Mouse (Mus musculus): Measurements from ENCODE around the gene Foxf1. TPM values are rescaled to one million over a fixed set of nuclear protein-coding genes. Genes with fewer than 3 reads are reported as not detected.

Gene Foxf1
- polyA plus RNA-seq (2017; shearing (Covaris generic)): under 1 TPM in 1 of 2 experiments, not detected in 1; 0.22 TPM

DNA sequence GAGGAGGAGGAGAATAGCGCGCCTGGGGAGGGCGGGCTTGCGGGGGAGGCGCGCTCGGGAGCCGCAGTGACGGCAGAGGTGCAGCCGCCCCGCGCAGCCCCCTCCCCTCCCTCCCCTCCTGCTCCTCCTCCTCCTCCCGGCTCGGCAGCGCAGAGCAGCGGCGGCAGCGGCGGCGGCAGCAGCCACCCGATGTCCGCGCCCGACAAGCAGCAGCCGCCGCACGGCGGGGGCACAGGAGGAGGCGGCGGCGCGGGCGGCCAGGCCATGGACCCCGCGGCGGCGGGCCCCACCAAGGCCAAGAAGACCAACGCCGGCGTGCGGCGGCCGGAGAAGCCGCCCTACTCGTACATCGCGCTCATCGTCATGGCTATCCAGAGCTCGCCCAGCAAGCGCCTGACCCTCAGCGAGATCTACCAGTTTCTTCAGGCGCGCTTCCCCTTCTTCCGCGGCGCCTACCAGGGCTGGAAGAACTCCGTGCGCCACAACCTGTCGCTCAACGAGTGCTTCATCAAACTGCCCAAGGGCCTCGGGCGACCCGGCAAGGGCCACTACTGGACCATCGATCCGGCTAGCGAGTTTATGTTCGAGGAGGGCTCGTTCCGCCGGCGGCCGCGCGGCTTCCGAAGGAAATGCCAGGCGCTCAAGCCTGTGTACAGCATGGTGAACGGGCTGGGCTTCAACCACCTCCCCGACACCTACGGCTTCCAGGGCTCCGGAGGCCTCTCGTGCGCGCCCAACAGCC lies at the start of gene Foxf1:
TSS of gene Foxf1 (plus strand) at position 177 of the 742 bp plus-strand sequence.
- ATAC-seq: no peak

DNA sequence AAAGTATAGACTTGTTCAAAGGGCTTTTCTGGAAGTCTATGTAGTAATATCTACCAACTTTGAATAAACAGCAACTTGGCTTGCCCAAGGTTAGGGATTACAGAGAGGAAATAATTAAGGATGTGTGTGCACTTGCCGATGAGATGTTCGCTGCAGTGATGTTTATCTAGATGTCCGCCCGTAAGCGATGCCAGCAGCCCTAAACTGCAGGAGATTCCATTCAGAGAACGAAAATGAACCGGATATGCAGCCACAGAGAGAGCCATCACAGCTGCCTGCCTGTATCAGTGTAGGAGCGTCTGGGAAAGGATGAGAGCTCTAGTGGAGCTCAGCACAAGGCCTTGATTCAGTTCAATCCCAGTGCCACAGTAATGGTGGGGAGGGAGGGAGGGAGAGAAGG lies 48.6 kb upstream of the Foxf1 start:
- no peak for ATAC-seq

DNA sequence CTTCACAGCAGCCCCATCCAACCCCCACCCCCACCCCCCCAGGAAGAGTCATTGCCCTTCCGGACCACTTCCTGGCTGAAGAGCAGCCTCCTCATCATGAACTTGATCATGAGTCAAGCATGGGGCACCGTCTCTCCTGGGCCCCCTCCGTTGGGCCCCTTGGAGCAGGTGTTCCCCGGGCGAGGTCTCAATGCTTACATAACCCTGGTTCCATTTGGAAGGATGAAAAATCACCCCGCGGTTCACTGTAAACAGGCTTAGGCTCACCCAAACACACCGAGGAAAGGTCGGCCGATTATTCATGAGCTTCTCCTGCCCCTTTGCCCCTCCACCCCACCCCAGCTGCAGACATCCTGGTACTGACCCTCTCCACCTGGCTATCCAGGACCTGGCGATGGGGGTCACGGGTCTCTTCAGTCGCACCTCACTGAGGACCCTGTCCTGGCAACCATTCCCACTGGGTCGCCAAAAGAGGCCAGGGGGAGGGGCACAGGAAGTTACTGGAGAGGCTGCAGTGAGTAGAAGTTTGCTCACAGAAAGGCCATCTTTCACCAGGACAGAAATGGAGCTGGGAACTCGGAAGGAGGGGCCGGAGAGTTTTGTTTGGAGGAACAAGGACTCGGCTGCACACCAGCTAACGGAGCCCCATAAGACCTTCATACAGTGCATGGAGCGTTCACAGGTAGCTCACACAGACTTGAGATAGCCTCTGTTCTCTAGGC lies 40.3 kb upstream of the Foxf1 start:
- no peak for ATAC-seq

DNA sequence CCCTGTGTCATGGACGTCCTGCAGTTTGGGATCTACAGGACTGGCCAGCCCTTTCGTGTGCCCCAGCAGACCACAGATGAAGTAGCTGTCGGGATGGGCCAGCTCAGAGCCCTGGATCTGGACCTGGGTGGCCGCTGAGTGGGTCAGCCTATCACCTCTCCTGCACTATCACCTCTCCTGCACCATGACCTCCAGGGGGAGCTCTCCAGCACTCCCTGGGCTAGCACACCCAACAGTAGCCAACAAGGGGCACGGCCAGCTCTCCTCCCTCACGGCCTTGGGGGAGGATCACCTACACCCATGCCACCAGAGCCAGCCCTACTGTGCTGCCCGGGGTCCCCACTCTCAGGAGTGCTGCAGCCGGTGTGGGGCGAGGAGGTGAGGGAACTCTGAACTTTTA lies 36.7 kb upstream of the Foxf1 start:
- ATAC-seq: no peak

DNA sequence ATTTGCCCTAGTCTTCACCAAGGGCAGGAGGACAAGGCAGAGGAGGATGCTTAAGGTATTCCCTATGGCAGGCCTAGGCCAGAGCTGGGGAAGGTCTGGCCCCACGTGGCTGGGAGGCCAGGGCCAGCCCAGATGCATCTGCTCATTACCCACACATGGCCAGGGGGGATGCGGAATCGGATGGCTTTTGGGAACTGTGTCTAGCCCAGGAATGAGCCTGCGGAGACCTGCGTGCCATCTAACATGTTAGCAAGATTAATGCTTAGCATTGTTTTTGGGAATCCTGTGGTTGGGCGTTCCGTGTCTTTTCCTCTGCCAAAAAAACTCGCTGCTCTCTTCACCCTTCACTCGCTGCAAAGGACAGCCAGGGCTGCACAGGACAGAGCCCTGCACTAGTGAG lies 26.1 kb upstream of the Foxf1 start:
- no peak for ATAC-seq

DNA sequence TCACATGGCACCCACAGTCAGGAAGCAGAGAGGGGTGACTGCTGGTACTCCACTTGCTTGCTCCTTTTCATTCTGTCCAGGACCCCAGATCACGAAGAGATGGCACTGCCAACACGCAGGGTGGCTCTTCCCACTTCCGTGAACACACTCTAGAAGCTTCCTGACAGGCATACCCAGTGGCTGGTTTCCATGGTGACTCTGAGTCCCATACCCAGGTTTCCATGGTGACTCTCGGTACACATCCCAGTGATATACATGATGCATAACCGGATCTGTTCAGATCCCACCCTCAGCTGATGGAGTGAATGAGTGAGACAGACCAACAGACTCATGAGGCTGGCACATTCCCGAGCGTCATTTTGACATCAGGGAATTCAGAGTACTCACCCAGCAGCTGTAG lies 25.1 kb upstream of the Foxf1 start:
- ATAC-seq: no peak

DNA sequence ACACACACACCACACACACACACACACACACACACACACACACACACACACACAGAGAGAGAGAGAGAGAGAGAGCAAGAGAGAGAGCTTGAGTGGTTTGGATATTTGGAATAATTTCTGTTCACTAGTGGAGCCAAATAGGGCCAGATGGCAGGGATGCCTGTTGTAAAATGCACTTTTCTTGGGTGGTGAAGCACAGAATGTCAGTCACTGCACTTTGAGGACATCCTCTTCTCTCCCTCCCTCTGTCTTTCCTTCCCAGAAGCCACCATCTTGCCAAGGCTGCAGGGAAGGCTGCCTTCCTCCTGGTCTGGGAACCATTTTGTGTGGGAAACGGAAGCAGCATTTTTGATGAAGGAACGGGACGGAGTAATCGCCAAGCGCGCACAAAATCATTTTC lies 21.7 kb upstream of the Foxf1 start:
- no peak for ATAC-seq

DNA sequence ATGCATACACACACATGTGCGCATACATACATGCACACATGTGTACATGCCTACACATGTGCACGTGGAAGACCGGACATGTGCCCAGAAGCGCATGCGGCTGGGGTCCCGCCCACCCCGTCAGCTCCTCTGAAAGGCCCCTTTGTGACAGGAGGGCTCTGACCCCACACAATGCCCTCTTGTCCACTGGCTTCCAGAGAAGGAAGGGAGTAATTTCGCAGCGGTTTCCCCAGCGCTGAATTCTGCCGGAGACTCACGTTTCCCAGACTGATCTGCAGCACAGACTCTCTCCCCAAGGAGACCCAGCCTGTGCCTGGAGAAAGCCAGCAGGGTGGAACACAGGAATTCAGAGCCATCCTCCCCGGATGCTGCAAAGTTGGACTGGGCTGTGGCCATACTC lies 20.5 kb upstream of the Foxf1 start:
- ATAC-seq: no peak

DNA sequence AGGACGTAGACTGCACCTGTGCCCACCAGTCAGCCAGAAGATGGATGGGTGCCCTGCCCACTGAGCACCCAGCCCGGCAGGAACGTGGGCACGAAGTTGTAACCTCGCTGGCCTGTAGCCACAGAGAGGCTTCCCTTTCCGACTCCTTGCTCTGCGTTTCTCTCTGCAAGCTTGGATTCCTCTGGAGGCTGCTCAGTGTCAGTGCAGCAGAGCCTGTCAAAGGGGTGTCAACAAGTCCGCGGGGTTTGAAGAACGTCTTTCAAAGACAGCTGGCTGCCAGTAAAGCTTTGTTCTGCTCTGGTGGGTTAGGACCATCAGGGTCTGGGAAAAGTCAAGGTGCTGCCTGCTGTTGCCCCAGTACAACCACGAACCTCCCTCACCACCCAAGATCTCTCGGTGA lies 12.7 kb upstream of the Foxf1 start:
- ATAC-seq: no peak

DNA sequence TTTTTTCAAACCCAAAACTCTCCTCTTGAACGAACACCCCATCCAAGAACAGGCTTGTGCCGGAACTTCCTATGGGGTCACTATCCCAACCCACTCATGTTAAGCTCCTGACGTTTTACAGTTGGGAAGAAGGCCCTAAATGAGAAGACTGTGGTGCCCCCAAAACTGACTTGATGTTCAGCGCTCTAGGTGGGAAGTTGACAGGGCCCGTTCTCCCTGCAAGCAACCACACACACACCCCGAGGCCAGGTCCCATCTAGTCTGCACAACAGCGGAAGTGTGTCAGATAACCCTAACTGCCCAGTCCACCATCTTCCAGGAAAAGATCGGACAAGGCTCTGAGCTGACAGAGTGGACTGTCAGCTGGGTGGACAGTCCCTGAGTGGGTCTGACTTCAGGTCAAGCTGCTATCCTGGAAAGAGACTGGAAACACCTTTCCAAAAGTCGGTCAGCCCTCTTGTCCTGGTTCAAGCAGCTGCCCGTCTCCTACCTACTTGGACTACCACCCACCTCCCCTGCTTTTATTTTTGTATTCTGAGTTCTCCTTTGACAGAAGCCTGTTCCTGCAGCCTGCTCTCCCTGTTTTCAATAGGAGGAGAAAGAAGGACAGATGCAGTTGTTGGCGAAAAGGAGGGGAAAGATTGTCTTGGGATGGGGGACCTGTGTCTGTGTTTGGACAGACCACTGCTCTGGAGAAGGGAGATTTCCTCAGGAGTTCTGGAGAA lies 11.6 kb upstream of the Foxf1 start:
- ATAC-seq: no peak

DNA sequence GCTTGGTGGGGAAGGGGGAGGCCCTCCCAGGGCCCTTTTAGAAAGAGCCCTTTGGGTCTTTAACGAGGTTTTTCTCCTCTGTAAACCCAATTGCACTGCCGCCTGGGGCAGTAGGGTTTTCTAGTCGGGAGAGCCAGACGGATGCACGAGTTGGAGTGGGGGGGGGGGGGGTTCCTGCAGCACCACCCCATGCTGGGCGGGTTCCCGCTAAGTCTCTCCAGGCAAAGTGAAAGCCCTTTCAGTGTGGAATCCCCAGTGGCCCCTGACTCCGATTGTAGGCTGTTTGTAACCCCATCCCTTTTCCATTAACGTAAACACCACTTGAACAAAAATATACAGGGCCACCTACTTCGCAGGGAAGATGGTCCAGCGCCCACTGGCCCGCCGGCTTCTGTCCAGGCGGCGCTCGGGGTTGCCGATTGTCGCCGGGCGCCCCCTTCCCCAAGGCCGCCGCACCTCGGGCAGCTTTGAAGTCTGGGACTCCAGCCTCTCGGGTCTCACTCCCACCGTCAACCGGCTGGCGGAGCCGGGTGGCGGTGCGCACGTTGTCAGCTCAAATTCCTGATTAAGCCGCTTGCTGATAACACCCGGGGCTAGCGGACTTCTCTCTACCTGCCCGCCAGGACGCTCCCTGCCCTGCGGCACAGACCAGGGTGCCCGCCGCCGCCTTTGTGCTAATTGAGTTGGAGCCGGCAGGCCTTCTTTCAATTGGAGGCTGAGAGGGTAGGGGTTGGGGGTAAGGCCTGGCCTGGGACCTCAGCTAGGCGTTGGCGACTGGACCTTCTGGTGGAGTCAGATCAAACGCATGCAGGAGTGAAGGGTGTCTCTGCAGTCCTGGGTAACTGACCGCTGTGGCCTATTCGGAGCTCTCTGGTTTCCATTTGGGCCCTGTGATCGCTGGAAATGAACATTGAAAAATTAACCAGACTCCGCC lies 10.7 kb upstream of the Foxf1 start:
- no peak for ATAC-seq

DNA sequence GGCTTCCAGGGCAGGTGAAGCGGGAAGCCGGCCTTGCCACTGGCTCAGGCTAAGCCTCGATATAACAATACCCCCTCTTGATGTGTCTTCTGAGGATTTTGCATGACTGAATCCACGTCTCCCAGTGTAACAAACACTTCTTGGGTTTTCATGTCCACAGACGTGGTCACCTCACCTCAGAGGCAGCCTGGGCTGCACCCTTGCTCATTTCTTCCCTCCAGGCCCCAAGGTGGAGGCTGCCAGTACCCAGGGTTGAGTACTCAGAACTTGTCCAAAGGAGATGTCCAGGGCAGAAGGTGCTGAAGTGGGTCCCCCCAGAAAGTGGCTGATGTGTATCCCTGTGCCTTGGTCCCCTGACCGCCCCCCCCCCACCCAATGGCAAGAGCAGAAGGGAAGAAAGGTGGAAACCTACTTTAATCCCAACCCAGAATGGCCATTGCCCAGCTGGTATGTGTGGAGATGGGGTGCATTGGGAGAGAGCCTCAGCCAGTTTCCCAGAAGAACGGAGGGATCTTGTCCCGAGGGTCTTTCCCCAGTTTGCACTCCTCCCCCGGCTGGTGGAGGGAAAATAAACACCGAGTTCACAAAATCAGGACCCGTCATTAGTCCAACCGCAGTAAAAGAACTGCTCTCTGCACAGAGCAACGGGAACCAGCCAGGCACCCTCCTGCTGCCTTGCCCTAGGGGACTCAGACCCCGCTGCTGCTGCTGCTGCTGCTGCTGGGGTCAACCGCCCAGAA lies 9.9 kb upstream of the Foxf1 start:
- no peak for ATAC-seq

DNA sequence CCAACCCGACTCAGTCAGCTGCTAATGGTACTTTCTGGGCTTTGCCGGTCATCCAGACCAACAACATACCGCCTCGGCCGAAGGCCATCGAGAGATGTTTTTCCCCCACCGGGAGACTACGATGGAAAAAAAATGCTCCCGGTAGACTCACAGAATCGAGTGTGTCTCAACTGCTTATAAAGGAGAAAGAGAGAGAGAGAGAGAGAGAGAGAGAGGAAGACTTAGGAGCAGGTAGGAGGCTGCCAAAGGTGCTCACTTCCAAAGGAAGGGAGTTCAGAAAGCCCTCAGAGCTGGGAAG lies 9.4 kb upstream of the Foxf1 start:
- no peak for ATAC-seq

DNA sequence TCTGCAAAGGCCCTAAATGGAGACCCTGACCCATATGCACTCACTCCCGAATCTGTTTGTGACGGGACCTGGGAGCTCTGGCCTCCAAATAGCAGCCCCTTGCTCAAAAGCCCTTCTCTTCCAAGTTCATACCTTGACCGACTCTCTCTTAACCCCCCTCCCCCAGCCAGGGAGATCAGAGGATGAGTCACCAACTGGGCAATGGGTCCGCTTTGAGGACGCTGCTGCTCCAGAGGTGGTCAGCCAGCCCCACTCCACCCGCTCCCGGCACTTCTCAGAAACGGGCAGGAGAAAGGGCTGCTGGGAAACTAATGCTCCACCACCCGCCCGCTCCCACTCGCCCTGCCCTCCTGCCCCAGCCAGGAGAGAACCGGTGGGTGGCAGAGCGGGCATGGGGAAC lies 8.2 kb upstream of the Foxf1 start:
- ATAC-seq: no peak

DNA sequence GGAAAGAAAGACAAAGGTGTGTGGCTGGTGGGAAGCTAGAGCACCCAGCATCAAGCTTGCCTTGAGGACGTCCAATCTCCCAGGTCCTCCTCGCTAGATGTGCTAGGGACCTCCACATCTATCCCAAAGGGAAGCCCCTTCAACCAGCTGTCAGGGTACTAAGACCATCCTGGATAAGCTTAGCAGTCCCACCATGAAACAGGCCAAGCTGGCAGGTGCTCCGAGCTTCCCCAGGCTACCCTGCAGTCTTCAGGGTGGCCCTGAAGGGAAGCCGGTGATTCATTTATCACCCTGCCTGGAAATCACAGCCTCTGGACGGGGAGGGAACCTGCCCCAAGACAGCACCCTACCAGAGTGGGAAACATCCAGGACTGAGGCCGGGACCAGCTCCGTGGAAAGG lies 7.6 kb upstream of the Foxf1 start:
- no peak for ATAC-seq

DNA sequence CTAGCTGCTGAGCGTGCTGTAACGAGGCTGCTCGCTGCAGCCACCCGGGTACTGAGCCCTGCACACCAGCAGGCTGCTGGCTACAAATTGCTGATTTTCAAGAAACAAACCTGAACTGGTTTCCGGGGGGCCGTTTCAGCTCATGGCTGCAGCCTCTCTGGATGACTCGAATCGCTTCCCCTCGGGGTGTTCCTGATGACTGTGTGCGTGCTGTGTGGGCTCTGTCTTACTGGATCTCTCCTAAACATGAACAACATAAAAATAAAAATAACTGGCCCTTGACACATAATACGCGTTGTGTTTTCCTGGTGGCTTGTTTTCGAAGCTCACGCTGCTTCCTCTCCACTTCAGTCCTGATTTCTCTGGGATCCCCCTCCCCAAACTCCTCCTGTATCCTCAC lies 5.5 kb upstream of the Foxf1 start:
- ATAC-seq: no peak

DNA sequence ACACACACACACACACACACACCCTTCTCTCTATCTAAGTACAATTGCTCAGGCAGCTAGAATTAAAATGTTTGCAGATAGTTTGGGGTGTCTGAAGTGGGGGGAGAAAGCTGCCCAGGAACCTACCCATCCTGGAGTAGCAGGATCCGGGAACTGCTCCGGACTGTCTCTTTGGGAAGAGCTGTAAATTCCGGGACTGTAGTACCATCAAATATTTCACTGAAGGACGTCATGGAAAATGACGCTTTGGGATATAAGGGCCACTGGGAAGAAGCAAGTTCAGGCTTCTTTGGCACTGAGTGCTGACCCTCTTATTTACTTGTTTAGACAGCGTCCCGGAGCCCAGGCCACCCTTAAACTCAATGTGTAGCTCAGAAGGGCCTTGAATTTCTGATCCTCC lies 5.0 kb upstream of the Foxf1 start:
- no peak for ATAC-seq

DNA sequence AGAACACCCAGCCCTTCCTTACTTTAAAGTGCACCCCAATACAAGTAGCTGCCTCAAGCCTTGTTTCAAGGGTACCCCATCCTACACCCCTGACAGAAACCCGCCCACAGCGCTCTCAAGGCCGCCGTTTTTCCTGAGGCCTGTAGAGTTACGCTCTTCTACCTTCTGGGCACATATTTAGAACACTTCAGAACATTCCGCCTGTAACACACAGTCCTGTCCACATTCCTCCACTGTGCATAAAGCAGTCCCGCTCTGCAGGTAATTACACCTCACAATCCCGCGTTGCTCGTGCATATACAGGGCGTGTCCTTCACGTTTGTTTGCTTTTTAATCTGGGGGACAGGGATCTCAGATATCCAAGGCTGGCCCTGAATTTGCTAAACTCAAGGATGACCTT lies 4.2 kb upstream of the Foxf1 start:
- no peak for ATAC-seq

DNA sequence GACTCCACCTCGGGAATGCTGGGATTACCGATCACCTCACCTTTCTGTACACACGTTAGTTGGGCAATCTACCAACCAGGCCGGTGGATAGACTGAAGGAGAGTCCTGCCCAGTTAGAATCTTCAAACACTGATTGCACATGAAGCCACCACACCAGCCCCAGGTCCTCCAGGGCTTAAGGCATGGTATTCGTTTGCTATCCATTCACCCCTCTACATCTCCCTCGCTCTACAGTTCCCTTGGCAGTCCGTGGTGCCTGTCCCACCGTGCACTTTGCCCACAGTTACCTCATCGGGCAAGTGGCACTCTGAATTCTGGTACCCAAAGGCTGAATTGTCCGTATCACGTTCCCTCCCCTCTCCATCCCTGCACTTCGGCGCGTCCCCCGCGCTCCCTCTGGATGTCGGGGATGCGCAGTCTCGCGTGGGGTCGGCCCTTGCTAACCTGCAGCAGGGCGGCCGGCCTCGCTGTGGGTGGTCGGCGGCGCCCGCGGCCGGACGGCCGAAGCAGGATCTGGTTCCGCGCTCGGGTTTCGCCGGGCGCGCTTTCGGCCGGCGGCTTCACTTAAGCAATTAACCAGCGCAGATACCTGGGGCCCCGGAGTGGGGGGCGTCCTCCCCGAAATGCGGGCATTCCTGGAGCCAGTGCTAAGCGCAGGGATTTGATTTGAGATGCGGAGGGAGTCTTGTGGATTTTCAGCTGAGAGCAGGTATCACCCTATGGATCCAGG lies 3.7 kb upstream of the Foxf1 start:
- no peak for ATAC-seq

DNA sequence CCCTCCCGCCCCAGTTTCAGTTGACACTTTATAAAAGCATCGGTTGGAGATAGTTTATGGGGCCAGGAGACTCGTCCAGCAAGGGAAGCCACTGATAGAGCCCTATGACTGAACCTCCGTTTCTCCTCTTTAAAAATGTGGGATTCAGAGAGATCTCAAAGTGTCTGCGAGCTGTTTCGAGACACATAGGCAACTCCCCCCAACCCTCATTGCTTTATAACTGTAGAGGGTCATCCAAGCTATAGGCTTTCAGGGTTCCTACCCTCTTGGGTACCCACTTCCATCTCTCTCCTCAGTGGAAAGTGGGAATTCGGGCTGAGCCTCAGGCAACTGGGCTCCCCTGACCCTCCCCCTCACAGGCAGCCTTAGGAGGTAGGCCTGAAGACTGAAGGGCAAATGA lies 2.8 kb upstream of the Foxf1 start:
- ATAC-seq: no peak

Measured in CD4-positive, CD25-positive, alpha-beta regulatory T cell, adult 4 months (primary cell).